Mouse (Mus musculus) cerebellum, adult 9-10 months (tissue): ENCODE measurements around the gene Robo3.

Experiments
- DNase-seq: peaks from one replicate; pipeline ENCODE4 v3.0.0; 2022

The Robo3 gene

GRCm38 (mm10) chr9:37432720-37433421 lies at the start of gene Robo3:
Gene Robo3, minus strand, starts transcription at chr9:37433246.
- no peak for DNase-seq

- DNase-seq, result no peak
Measured at GRCm38 (mm10) chr9:37474923-37475322, 41.9 kb upstream of the Robo3 start.

- DNase-seq, result no peak
Measured at GRCm38 (mm10) chr9:37473611-37474125, 40.6 kb upstream of the Robo3 start.

- peak; percentile 74 for DNase-seq
Measured at GRCm38 (mm10) chr9:37462764-37463163, 29.7 kb upstream of the Robo3 start.

- DNase-seq, result no peak
Measured at GRCm38 (mm10) chr9:37461571-37461970, 28.5 kb upstream of the Robo3 start.

GRCm38 (mm10) chr9:37460961-37461340 lies 27.9 kb upstream of the Robo3 start:
- no peak for DNase-seq

- peak; percentile 29 for DNase-seq
Measured at GRCm38 (mm10) chr9:37460043-37460960, 27.3 kb upstream of the Robo3 start.

GRCm38 (mm10) chr9:37459665-37460042 lies 26.6 kb upstream of the Robo3 start:
- no peak for DNase-seq

GRCm38 (mm10) chr9:37457151-37457550 lies 24.1 kb upstream of the Robo3 start:
- no peak for DNase-seq

- peak; percentile 74 for DNase-seq
Measured at GRCm38 (mm10) chr9:37456481-37456910, 23.4 kb upstream of the Robo3 start.

- no peak for DNase-seq
Measured at GRCm38 (mm10) chr9:37455868-37456267, 22.8 kb upstream of the Robo3 start.

GRCm38 (mm10) chr9:37454991-37455390 lies 21.9 kb upstream of the Robo3 start:
- no peak for DNase-seq

GRCm38 (mm10) chr9:37454011-37454492 lies 21.0 kb upstream of the Robo3 start:
- DNase-seq, result no peak

GRCm38 (mm10) chr9:37453328-37453727 lies 20.3 kb upstream of the Robo3 start:
- no peak for DNase-seq

- DNase-seq, result no peak
Measured at GRCm38 (mm10) chr9:37452401-37452800, 19.4 kb upstream of the Robo3 start.

- no peak for DNase-seq
Measured at GRCm38 (mm10) chr9:37437772-37438735, 5.0 kb upstream of the Robo3 start.

- DNase-seq, result no peak
Measured at GRCm38 (mm10) chr9:37435616-37436015, 2.6 kb upstream of the Robo3 start.

GRCm38 (mm10) chr9:37434932-37435331 lies 1.9 kb upstream of the Robo3 start:
- DNase-seq, result no peak

- no peak for DNase-seq
Measured at GRCm38 (mm10) chr9:37433823-37434560, 946 bp upstream of the Robo3 start.

GRCm38 (mm10) chr9:37432026-37432666 lies 900 bp downstream of the Robo3 start:
- DNase-seq, result no peak

GRCm38 (mm10) chr9:37430582-37430981 lies 2.5 kb downstream of the Robo3 start:
- peak; percentile 83 for DNase-seq
